Comparison of ENCODE assay signal across 9 mouse cellular contexts in the genomic region with DNA sequence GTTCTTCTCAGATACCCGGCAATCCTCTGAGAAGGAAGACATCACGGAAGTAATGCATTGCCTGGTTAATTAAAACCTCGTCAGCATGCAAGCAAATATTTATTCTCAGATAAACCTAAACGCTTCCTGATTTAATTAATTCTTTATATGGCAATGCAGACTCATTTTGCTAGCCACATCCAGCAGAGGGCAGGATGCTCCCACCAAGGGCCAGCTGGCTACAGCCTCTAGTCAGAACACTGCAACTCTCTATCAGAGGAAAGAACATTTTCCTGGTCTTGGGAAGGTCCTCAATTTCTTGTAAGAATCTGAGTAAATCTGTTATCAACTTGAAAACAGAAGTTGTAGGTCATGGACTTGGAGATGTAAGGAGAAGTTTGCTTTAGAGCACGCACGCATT. TPM values are rescaled to one million over a fixed set of nuclear protein-coding genes. Genes with fewer than 3 reads are reported as not detected.
DNase-seq lines count a peak whose midpoint lies in the region; ATAC-seq and TF ChIP-seq lines count a peak whose summit lies in the region.
"Had no signal": no experiment of that assay in that cellular context is flagged by ENCODE, and none has a peak within 500 bp of the region (broad histone marks: within the 10 kb centered on the region; RNA-seq: fewer than 3 reads in every experiment).

No protein-coding gene starts in this region.

- peak; percentile 79 for TF ChIP-seq CTCF in lung, postnatal 0 days (IDR thresholded peaks at IDR 0.05)

- H3K4me2 ChIP-seq in lung, postnatal 0 days (replicated peaks; ENCODE audit: low read depth, low read length), result no peak overlapping the region
- H3K4me2 ChIP-seq: embryonic facial prominence, embryonic 15.5 days had no signal

- peak; percentile 81 for DNase-seq in CD4-positive, CD25-positive, alpha-beta regulatory T cell, adult 2 months (ENCODE audit: low read depth, low spot score)
- DNase-seq in embryo, embryonic 10 days (ENCODE audit: low spot score), result peak; percentile 71
- peak; percentile 68 to 80 for DNase-seq in heart, postnatal 10 days
- peak; percentile 78 to 81 for DNase-seq in kidney, postnatal 4 days
- peak; percentile 57 for DNase-seq in lung, postnatal 0 days (ENCODE audit: low spot score)
- DNase-seq in retina, embryonic 14.5 days (ENCODE audit: low spot score), result peak; percentile 79

- peak; percentile 23; the same call in 1 of the 2 replicates for TF ChIP-seq EP300 in lung, postnatal 0 days (IDR thresholded peaks at IDR 0.05)

- 43% methylated on average over 6 of the region's 6 CpGs for WGBS in lung, postnatal 0 days

- intact Hi-C loops in heart, postnatal 10 days (cut with DNase I), result loop anchor here (2.0 to 5.0 kb wide), 4 partner anchors 83 to 469 kb away; no protein-coding TSS in a partner anchor

- H3K36me3 ChIP-seq in lung, postnatal 0 days (ENCODE audit: insufficient read depth, low read length), result no peaks in the 10 kb centered on the region
- H3K36me3 ChIP-seq: embryonic facial prominence, embryonic 15.5 days had no signal

- H3K9me3 ChIP-seq in lung, postnatal 0 days (ENCODE audit: low read length), result no peaks in the 10 kb centered on the region
- H3K9me3 ChIP-seq: embryonic facial prominence, embryonic 15.5 days had no signal

- 0 out of 2 replicates have a peak, but pooled peaks cover 5% of the 10 kb centered on the region for H3K4me1 ChIP-seq in lung, postnatal 0 days (ENCODE audit: insufficient read depth, low read depth, low read length)
- H3K4me1 ChIP-seq: embryonic facial prominence, embryonic 15.5 days had no signal

- H3K27ac ChIP-seq in lung, postnatal 0 days (ENCODE audit: low read length), result no peak overlapping the region
- H3K27ac ChIP-seq: embryonic facial prominence, embryonic 15.5 days had no signal

- no peak overlapping the region for H3K9ac ChIP-seq in lung, postnatal 0 days (replicated peaks; ENCODE audit: low read depth)
- H3K9ac ChIP-seq: embryonic facial prominence, embryonic 15.5 days had no signal

- peak; percentile 67 for ATAC-seq in activated CD4-positive, CD25-positive, alpha-beta regulatory T cell, adult 4 months
- no peak for ATAC-seq in lung, postnatal 0 days
- no peak for ATAC-seq in erythroblast, adult 5-6 weeks (replicated peaks; ENCODE audit: low FRiP score, poor library complexity, severe bottlenecking)

- no peak overlapping the region for H3K4me3 ChIP-seq in lung, postnatal 0 days (ENCODE audit: low read depth, low read length)
- H3K4me3 ChIP-seq: embryonic facial prominence, embryonic 15.5 days had no signal

- no peaks in the 10 kb centered on the region for H3K27me3 ChIP-seq in lung, postnatal 0 days (replicated peaks; ENCODE audit: insufficient read depth, low read length)
- H3K27me3 ChIP-seq: embryonic facial prominence, embryonic 15.5 days had no signal

RNA-seq across cellular contexts. Expression of gene Cytip, which starts 4.1 kb away (rescaled TPM):
- polyA plus RNA-seq in activated CD4-positive, CD25-positive, alpha-beta regulatory T cell, adult 4 months (2017; shearing (Covaris generic)), result 100 to 1,000 TPM; 474 to 522 TPM
- total RNA-seq in heart, postnatal 10 days (2021), result 1 to 10 TPM; 1.6 to 1.9 TPM
- polyA plus RNA-seq in lung, postnatal 0 days (2015; fragmentation: Nextera tagmentation; extraction: Ambion mirVana), result 16.3 and 19.0 TPM in 2 replicates
- total RNA-seq in erythroblast, adult 5-6 weeks (2015; ENCODE audit: low replicate concordance), result 11.7 and 13.8 TPM in 2 replicates
- total RNA-seq in erythroblast, adult 5-6 weeks (2017; ENCODE audit: low replicate concordance), result 15.6 and 18.3 TPM in 2 replicates

Comparison
In these comparisons a context has a peak if more than half of its experiments do, and no peak if none do; other contexts are left out.
1. RNA of gene Cytip, which starts 4.1 kb away (total RNA-seq): 11.7 to 18.3 TPM in erythroblast, adult 5-6 weeks; 1.6 to 1.9 TPM in heart, postnatal 10 days; every median in the first group is over 4 times any median in the second.
2. Peak in every context shown above with its lines, with median percentiles within 50 percentile points of each other: DNase-seq.